24 mouse cellular contexts compared by ENCODE assay signal in genomic region chr14:32405399-32405798, GRCm38 (mm10). TPM values are rescaled to one million over a fixed set of nuclear protein-coding genes. Genes with fewer than 3 reads are reported as not detected.
"Had no signal": no experiment of that assay in that cellular context is flagged by ENCODE, and none has a peak within 500 bp of the region (broad histone marks: within the 10 kb centered on the region; RNA-seq: fewer than 3 reads in every experiment).

No protein-coding gene starts in this region.

RNA-seq across cellular contexts. Expression of gene 1700024G13Rik, which starts 17.2 kb away (rescaled TPM):
- total RNA-seq: common myeloid progenitor, adult 5-6 weeks; gastrocnemius, adult 18-20 months; gastrocnemius, adult 2 months; gastrocnemius, adult 8-10 months; gastrocnemius, postnatal 10 days; gastrocnemius, postnatal 14 days; gastrocnemius, postnatal 25 days; gastrocnemius, postnatal 36 days; gastrocnemius, postnatal 4 days; granulocyte monocyte progenitor cell, adult 5-6 weeks; heart, adult 18-20 months; heart, adult 2 months; heart, adult 8-10 months had no signal
- polyA plus RNA-seq: embryonic facial prominence, embryonic 10.5 days; embryonic facial prominence, embryonic 12.5 days; embryonic facial prominence, embryonic 13.5 days; erythroblast, embryonic 14.5 days; forebrain, embryonic 10.5 days; forebrain, embryonic 11.5 days; forebrain, embryonic 12.5 days; frontal cortex, adult 2 months; heart, embryonic 10.5 days; heart, embryonic 11.5 days had no signal

RNA-seq across cellular contexts. Expression of gene Slc18a3, which starts 59.3 kb away (rescaled TPM):
- total RNA-seq: common myeloid progenitor, adult 5-6 weeks; gastrocnemius, adult 18-20 months; gastrocnemius, adult 2 months; gastrocnemius, adult 8-10 months; gastrocnemius, postnatal 10 days; gastrocnemius, postnatal 14 days; gastrocnemius, postnatal 25 days; gastrocnemius, postnatal 36 days; gastrocnemius, postnatal 4 days; granulocyte monocyte progenitor cell, adult 5-6 weeks; heart, adult 18-20 months had no signal
- polyA plus RNA-seq: erythroblast, embryonic 14.5 days; gonadal fat pad, adult 2 months; heart, embryonic 11.5 days had no signal
